Mouse (Mus musculus): ENCODE measurements around the gene Eif2ak4. TPM values are rescaled to one million over a fixed set of nuclear protein-coding genes. Genes with fewer than 3 reads are reported as not detected.

Eif2ak4 gene
- polyA plus RNA-seq, 1 experiment from 2014 or later = 6.5 TPM

DNA sequence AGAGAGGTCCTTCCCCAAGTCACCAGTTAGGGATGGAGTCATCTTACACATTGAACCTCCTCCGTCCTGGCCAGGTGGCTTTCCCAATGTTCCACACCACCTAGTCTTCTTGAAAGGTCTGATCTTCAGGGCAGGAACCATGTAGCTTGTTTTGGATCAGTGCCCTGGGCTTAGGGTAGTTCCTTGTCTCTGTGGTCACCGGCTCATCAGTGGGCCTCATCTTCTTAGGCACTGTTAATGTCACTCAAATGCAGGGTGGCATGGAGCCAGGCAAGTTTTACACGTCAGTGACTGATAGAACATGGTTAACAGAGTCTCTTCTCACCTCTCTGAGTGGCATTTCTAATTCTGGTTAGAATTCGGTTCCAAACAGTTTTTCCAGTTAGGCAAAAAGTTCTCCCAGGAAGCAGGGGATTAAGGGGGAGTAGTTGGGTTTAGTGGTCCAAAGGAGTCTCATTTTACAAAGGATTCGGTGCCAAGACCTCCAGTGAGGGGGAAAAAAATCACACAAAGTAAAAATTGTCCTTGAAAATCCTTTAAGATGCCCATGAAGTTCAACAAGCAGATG is 134.8 kb downstream of the Eif2ak4 start:
- Histone ChIP-seq H3K4me2 (ENCODE audit: low read depth, low read length) (no peak overlapping the region), H3K27ac (ENCODE audit: low read length) (peak overlapping the region; percentile 51), H3K27me3 (ENCODE audit: control insufficient read depth, insufficient read depth, low read length) (no peaks in the 10 kb centered on the region), H3K36me3 (ENCODE audit: control insufficient read depth, insufficient read depth) (no peaks in the 10 kb centered on the region), H3K4me1 (ENCODE audit: control insufficient read depth, insufficient read depth, low read length) (peaks cover 30% of the 10 kb centered on the region), H3K9me3 (replicated peaks; ENCODE audit: control insufficient read depth, low read length) (no peaks in the 10 kb centered on the region), H3K9ac (ENCODE audit: low read length) (no peak overlapping the region), H3K4me3 (ENCODE audit: low read length) (no peak overlapping the region)
- ATAC-seq (replicated peaks; ENCODE audit: extremely low read depth, insufficient read depth, low FRiP score) = no peak
- 34% methylated on average over 5 of the region's 5 CpGs for WGBS

GRCm38 (mm10) chr2:118524811-118525210 is 136.4 kb downstream of the Eif2ak4 start:
- H3K9me3 ChIP-seq (replicated peaks; ENCODE audit: control insufficient read depth, low read length) = no peaks in the 10 kb centered on the region
- no peaks in the 10 kb centered on the region for H3K36me3 ChIP-seq (ENCODE audit: control insufficient read depth, insufficient read depth)
- WGBS = 87% methylated on average over 3 of the region's 3 CpGs
- peaks cover 38% of the 10 kb centered on the region for H3K4me1 ChIP-seq (ENCODE audit: control insufficient read depth, insufficient read depth, low read length)
- H3K27ac ChIP-seq (ENCODE audit: low read length) = no peak overlapping the region
- H3K4me3 ChIP-seq (ENCODE audit: low read length) = no peak overlapping the region
- no peaks in the 10 kb centered on the region for H3K27me3 ChIP-seq (ENCODE audit: control insufficient read depth, insufficient read depth, low read length)
- no peak overlapping the region for H3K9ac ChIP-seq (ENCODE audit: low read length)
- ATAC-seq (replicated peaks; ENCODE audit: extremely low read depth, insufficient read depth, low FRiP score) = no peak
- H3K4me2 ChIP-seq (ENCODE audit: low read depth, low read length) = no peak overlapping the region

Other genes with a start within 250 kb of the Eif2ak4 start
- 0.11 and 0.20 TPM in 2 replicates for gene Fsip1, start 131.7 kb upstream of the Eif2ak4 start, polyA plus RNA-seq (2015; fragmentation: Nextera tagmentation; extraction: Ambion mirVana)
- gene Gpr176, start 15.2 kb upstream of the Eif2ak4 start, polyA plus RNA-seq (2015; fragmentation: Nextera tagmentation; extraction: Ambion mirVana) = 0.53 and 0.54 TPM in 2 replicates
- 197 and 220 TPM in 2 replicates for gene Srp14, start 91.1 kb downstream of the Eif2ak4 start, polyA plus RNA-seq (2015; fragmentation: Nextera tagmentation; extraction: Ambion mirVana)
- gene Bmf, start 161.1 kb downstream of the Eif2ak4 start, polyA plus RNA-seq (2015; fragmentation: Nextera tagmentation; extraction: Ambion mirVana) = 1.4 and 1.8 TPM in 2 replicates
- gene Bub1b, start 209.6 kb downstream of the Eif2ak4 start, polyA plus RNA-seq (2015; fragmentation: Nextera tagmentation; extraction: Ambion mirVana) = 74.8 and 78.4 TPM in 2 replicates

Measured in heart, embryonic 16.5 days (tissue).